Mouse (Mus musculus) cerebellum, adult 11-12 months (tissue): ENCODE results near the gene Tex30.

Experiments
- DNase-seq: peaks from one replicate; pipeline ENCODE4 v3.0.0; 2022

The Tex30 gene

DNA sequence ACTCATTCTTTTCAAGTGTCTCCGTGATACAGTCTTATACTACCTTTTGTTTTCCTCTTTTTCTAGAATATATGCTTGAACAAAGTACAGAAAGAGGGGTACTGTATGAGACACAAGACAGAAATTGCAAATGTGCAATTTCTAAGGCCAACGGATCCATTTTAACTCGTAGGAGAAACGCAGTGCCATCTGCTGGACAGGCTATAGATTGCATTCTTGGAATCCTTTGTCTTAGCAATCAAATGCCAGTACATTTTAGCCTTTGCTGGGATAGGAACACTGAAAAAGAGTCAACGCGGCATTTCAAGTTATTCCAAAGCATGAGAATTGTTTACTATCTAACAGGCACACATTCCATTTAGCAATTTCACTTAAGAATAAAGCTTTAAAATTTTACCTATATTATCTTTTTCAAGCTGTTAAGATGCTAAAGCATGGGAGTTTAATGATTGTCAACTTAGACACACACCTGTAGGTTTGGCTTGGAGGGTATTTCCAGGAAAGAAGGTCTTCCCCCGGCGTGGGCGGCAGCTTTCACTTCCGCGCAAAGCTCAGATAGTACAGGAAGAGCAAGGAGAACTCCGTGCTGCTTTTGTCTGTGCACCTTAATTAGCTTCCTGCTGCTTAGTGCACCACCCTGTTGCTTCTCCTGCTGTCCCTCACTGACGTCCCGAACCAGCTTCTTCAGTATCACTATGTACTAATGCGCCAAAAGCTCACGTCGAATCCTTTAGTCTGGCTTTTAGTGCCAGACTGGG, 60.3 kb downstream of the Tex30 start:
- peak; percentile 12 for DNase-seq
